Mouse (Mus musculus): ENCODE measurements around the gene Tomm6.

DNA sequence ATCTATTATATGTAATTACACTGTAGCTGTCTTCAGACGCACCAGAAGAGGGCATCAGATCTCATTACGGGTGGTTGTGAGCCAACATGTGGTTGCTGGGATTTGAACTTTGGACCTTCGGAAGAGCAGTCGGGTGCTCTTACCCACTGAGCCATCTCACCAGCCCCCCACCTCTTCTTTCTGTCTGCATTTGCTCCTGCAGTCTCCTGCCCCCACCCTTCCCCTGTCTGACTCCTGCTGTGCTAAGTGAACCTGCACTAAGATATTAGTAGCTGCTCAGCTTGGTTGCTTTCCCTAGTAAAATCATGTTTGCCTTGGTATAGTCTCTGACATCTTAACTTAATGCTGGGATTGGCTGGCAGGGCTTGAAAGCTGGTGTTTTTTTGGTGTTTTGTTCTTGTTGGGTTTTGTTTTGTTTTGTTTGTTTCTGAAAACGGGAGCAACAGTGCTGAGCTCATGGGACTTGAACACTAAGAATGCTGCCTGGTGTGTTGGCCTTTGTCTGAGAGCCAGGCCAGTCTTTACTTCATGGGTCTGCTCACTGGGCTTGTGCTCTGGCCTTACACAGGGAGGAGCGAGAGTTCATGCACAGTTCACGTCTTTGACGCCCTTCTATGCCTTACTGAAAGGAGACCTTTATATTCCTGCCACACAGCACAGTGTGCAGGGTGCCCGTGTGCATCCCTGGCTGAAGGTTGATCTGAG lies 25.0 kb downstream of the Tomm6 start:
- no peak for TF ChIP-seq HCFC1 (IDR thresholded peaks at IDR 0.05; ENCODE audit: borderline replicate concordance, insufficient read depth, low read length)
- TF ChIP-seq MAFK (IDR thresholded peaks at IDR 0.05; ENCODE audit: insufficient read depth, low read depth, low read length): no peak
- no peak for TF ChIP-seq CHD2 (IDR thresholded peaks at IDR 0.05; ENCODE audit: low read depth, low read length)
- peak; percentile 1; the same call in 1 of the 2 replicates for TF ChIP-seq ZNF384 (IDR thresholded peaks at IDR 0.05; ENCODE audit: low read depth, low read length)
